Mouse (Mus musculus): ENCODE data around the gene Syt2.

GRCm38 (mm10) chr1:134646963-134647282, 446 bp downstream of the Syt2 start:
- TF ChIP-seq CTCF (IDR thresholded peaks at IDR 0.05; ENCODE audit: borderline replicate concordance, extremely low read depth, insufficient read depth, insufficient read length) (no peak), POLR2A (IDR thresholded peaks at IDR 0.05; ENCODE audit: borderline replicate concordance, extremely low read depth, insufficient read depth, insufficient read length, poor library complexity, severe bottlenecking) (no peak)

All from brain, embryonic 14.5 days (tissue).